20 mouse cellular contexts compared by ENCODE assay signal in the genomic region with DNA sequence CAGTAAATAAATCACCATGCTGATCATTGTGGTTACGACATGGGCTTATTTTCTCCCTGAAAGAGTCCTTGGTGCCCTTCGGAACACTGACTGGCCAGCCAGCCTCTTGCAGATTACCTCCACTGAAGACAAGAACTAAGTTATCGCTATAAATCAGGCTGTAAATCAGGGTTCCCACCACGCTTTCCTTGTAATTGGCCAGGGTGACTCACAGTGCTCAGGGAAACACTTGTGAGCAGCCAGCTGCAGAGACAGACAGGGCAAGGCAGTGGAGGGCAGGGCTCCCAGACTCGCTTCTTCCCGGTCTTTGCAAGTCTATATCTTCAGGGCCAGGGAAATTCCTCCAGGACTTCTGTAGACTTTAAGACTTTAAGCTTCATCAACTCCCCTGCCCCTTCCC. TPM values are rescaled to one million over a fixed set of nuclear protein-coding genes. Genes with fewer than 3 reads are reported as not detected.
DNase-seq lines count a peak whose midpoint lies in the region; ATAC-seq and TF ChIP-seq lines count a peak whose summit lies in the region.
"Had no signal": no experiment of that assay in that cellular context is flagged by ENCODE, and none has a peak within 500 bp of the region (broad histone marks: within the 10 kb centered on the region; RNA-seq: fewer than 3 reads in every experiment).

No protein-coding gene starts in this region.

- H3K4me1 ChIP-seq in kidney, postnatal 0 days (replicated peaks; ENCODE audit: insufficient read depth, low read length) = 0 out of 2 replicates have a peak, but pooled peaks cover 11% of the 10 kb centered on the region
- H3K4me1 ChIP-seq in stomach, postnatal 0 days (replicated peaks; ENCODE audit: control insufficient read depth, insufficient read depth) = no peaks in the 10 kb centered on the region
- no peaks in the 10 kb centered on the region for H3K4me1 ChIP-seq in liver, embryonic 12.5 days
- H3K4me1 ChIP-seq: embryonic facial prominence, embryonic 10.5 days had no signal

- H3K9ac ChIP-seq in kidney, postnatal 0 days (ENCODE audit: low read depth, low read length) = no peak overlapping the region
- no peak overlapping the region for H3K9ac ChIP-seq in stomach, postnatal 0 days (ENCODE audit: low read length)
- H3K9ac ChIP-seq in liver, embryonic 12.5 days = no peak overlapping the region
- H3K9ac ChIP-seq: hindbrain, embryonic 14.5 days; limb, embryonic 15.5 days; liver, postnatal 0 days; neural tube, embryonic 12.5 days had no signal

- no peak overlapping the region for H3K4me3 ChIP-seq in kidney, postnatal 0 days (replicated peaks; ENCODE audit: low read depth, low read length)
- no peak overlapping the region for H3K4me3 ChIP-seq in stomach, postnatal 0 days (ENCODE audit: low read depth, low read length)
- H3K4me3 ChIP-seq in liver, embryonic 12.5 days = no peak overlapping the region
- H3K4me3 ChIP-seq: embryonic facial prominence, embryonic 10.5 days; layer of hippocampus, adult 2 months; left cerebral cortex, adult 2 months; limb, embryonic 15.5 days; neural tube, embryonic 12.5 days had no signal

- H3K27ac ChIP-seq in kidney, postnatal 0 days = no peak overlapping the region
- H3K27ac ChIP-seq in stomach, postnatal 0 days (replicated peaks) = no peak overlapping the region
- no peak overlapping the region for H3K27ac ChIP-seq in liver, embryonic 12.5 days
- H3K27ac ChIP-seq: embryonic facial prominence, embryonic 10.5 days; hindbrain, embryonic 14.5 days; layer of hippocampus, adult 2 months; left cerebral cortex, adult 2 months; limb, embryonic 15.5 days; neural tube, embryonic 12.5 days had no signal

- no peaks in the 10 kb centered on the region for H3K36me3 ChIP-seq in kidney, postnatal 0 days (ENCODE audit: insufficient read depth, low read length)
- H3K36me3 ChIP-seq in stomach, postnatal 0 days (ENCODE audit: control insufficient read depth, insufficient read depth, low read length) = no peaks in the 10 kb centered on the region
- no peaks in the 10 kb centered on the region for H3K36me3 ChIP-seq in liver, embryonic 12.5 days
- H3K36me3 ChIP-seq: embryonic facial prominence, embryonic 10.5 days; limb, embryonic 15.5 days; neural tube, embryonic 12.5 days had no signal

- peak; percentile 53 for DNase-seq in kidney, postnatal 0 days (ENCODE audit: low spot score)
- no peak for DNase-seq in kidney, postnatal 36 days
- DNase-seq in NIH3T3 (ENCODE audit: low read depth) = peak; percentile 28
- DNase-seq in brain, adult 2 months (ENCODE audit: low read depth, low spot score) = peak; percentile 53
- DNase-seq in stomach, postnatal 0 days (ENCODE audit: low spot score) = peak; percentile 34
- DNase-seq: cerebellum, adult 18-20 months; kidney, adult 18-20 months; liver, postnatal 0 days; right cerebral cortex, postnatal 25 days had no signal

- no peak for TF ChIP-seq EP300 in stomach, postnatal 0 days (optimal IDR thresholded peaks at IDR 0.05)

- no peaks in the 10 kb centered on the region for H3K9me3 ChIP-seq in kidney, postnatal 0 days (replicated peaks; ENCODE audit: low read length)
- no peaks in the 10 kb centered on the region for H3K9me3 ChIP-seq in stomach, postnatal 0 days (ENCODE audit: control insufficient read depth, low read length)
- H3K9me3 ChIP-seq in liver, embryonic 12.5 days (replicated peaks) = no peaks in the 10 kb centered on the region
- H3K9me3 ChIP-seq: embryonic facial prominence, embryonic 10.5 days; limb, embryonic 15.5 days; neural tube, embryonic 12.5 days had no signal

- no peaks in the 10 kb centered on the region for H3K27me3 ChIP-seq in kidney, postnatal 0 days (ENCODE audit: insufficient read depth, low read length)
- no peaks in the 10 kb centered on the region for H3K27me3 ChIP-seq in stomach, postnatal 0 days (ENCODE audit: control insufficient read depth, insufficient read depth, low read length)
- no peaks in the 10 kb centered on the region for H3K27me3 ChIP-seq in liver, embryonic 12.5 days (replicated peaks)
- H3K27me3 ChIP-seq: limb, embryonic 15.5 days; neural tube, embryonic 12.5 days had no signal

- WGBS in kidney, postnatal 0 days = 8% methylated on average over 6 of the region's 6 CpGs
- 43% methylated on average over 6 of the region's 6 CpGs for WGBS in stomach, postnatal 0 days
- 62% methylated on average over 6 of the region's 6 CpGs for WGBS in liver, embryonic 12.5 days (ENCODE audit: insufficient replicate concordance)

- H3K4me2 ChIP-seq in kidney, postnatal 0 days (ENCODE audit: low read length) = no peak overlapping the region
- no peak overlapping the region for H3K4me2 ChIP-seq in stomach, postnatal 0 days (replicated peaks; ENCODE audit: low read depth)
- H3K4me2 ChIP-seq in liver, embryonic 12.5 days = no peak overlapping the region
- H3K4me2 ChIP-seq: heart, embryonic 11.5 days; hindbrain, embryonic 14.5 days; limb, embryonic 15.5 days; neural tube, embryonic 12.5 days had no signal

- TF ChIP-seq CTCF in kidney, postnatal 0 days (IDR thresholded peaks at IDR 0.05; ENCODE audit: low read depth) = no peak
- TF ChIP-seq CTCF in stomach, postnatal 0 days (IDR thresholded peaks at IDR 0.05; ENCODE audit: low read depth) = no peak

- no peak; the same call in 1 of the 2 replicates for ATAC-seq in kidney, postnatal 0 days (replicated peaks; ENCODE audit: low FRiP score, low read depth)
- peak; percentile 71; the same call in 1 of the 2 replicates for ATAC-seq in stomach, postnatal 0 days (ENCODE audit: low FRiP score, low TSS enrichment)
- no peak for ATAC-seq in cerebellum, adult (ENCODE audit: insufficient number of reproducible peaks, low FRiP score, low TSS enrichment)
- no peak for ATAC-seq in liver, embryonic 12.5 days
- ATAC-seq: forebrain, embryonic 14.5 days; liver, postnatal 0 days; midbrain, embryonic 16.5 days had no signal

RNA-seq across cellular contexts. Expression of gene Egln3, which starts 10.8 kb away (rescaled TPM):
- 13.3 and 14.4 TPM in 2 replicates for polyA plus RNA-seq in kidney, postnatal 0 days (2015; fragmentation: Nextera tagmentation; extraction: Ambion mirVana)
- 78.8 and 80.3 TPM in 2 replicates for polyA plus RNA-seq in stomach, postnatal 0 days (2015; fragmentation: Nextera tagmentation; extraction: Ambion mirVana)
- polyA plus RNA-seq in liver, embryonic 12.5 days (2016; fragmentation: Nextera tagmentation; extraction: Ambion mirVana) = 3.5 and 3.8 TPM in 2 replicates

Comparison
In these comparisons a context has a peak if more than half of its experiments do, and no peak if none do; other contexts are left out.
1. DNase-seq: peak in kidney, postnatal 0 days (single experiment), NIH3T3 (single experiment), brain, adult 2 months (single experiment) and stomach, postnatal 0 days (single experiment); none in kidney, postnatal 36 days (0 of 2).